Mouse (Mus musculus) embryo, embryonic 11.5 days (tissue): Measurements from ENCODE around the gene Gsdma.
"Not testable (repeated sequence)": the region's sequence is repeated elsewhere in the genome, so short reads cannot be mapped to it uniquely, and the experiment has no call there.

Experiments
- DNase-seq: peaks from one replicate; pipeline ENCODE4 v3.0.0-alpha.2; 2012; ENCODE audit warnings: low read depth, low spot score

The Gsdma gene

GRCm38 (mm10) chr11:98709001-98709741 lies 45.0 kb downstream of the Gsdma start:
- no peak for DNase-seq

- peak; percentile 74 for DNase-seq
Measured at GRCm38 (mm10) chr11:98710416-98711045, 46.4 kb downstream of the Gsdma start.

- DNase-seq: no peak
Measured at GRCm38 (mm10) chr11:98711046-98711434, 46.9 kb downstream of the Gsdma start.

- DNase-seq: not testable (repeated sequence)
Measured at GRCm38 (mm10) chr11:98712009-98712408, 47.9 kb downstream of the Gsdma start.

GRCm38 (mm10) chr11:98713703-98714102 lies 49.6 kb downstream of the Gsdma start:
- no peak for DNase-seq

GRCm38 (mm10) chr11:98715946-98716345 lies 51.8 kb downstream of the Gsdma start:
- DNase-seq: no peak

- no peak for DNase-seq
Measured at GRCm38 (mm10) chr11:98717904-98718303, 53.8 kb downstream of the Gsdma start.

GRCm38 (mm10) chr11:98720756-98721155 lies 56.6 kb downstream of the Gsdma start:
- DNase-seq: no peak

GRCm38 (mm10) chr11:98721458-98722226 lies 57.5 kb downstream of the Gsdma start:
- DNase-seq: no peak

- no peak for DNase-seq
Measured at GRCm38 (mm10) chr11:98723098-98723497, 58.9 kb downstream of the Gsdma start.

- DNase-seq: no peak
Measured at GRCm38 (mm10) chr11:98725926-98726506, 61.9 kb downstream of the Gsdma start.
